Mouse (Mus musculus) liver, embryonic 13.5 days (tissue): ENCODE results near the gene 1700001L19Rik. TPM values are rescaled to one million over a fixed set of nuclear protein-coding genes. Genes with fewer than 3 reads are reported as not detected.

Source experiments
- ATAC-seq: fragments of 200-750 bp; cut with Nextera tagmentation; 2 replicates; pipeline ENCODE4 v1.8.0; 2017; ENCODE audit warnings: low read depth, mild to moderate bottlenecking, moderate number of reproducible peaks, moderate library complexity
- DNase-seq: peaks from one replicate; pipeline ENCODE4 v3.0.0; 2022
- H3K27ac ChIP-seq: fragments of 300-500 bp; sonication (generic); 2 replicates; pipeline ENCODE4 v1.5.1; 2015; ENCODE audit warnings: moderate library complexity, mild to moderate bottlenecking, inconsistent platforms
- H3K27me3 ChIP-seq: fragments of 300-500 bp; sonication (generic); 2 replicates; pipeline ENCODE4 v1.6.1; 2015; ENCODE audit warnings: mild to moderate bottlenecking, inconsistent platforms
- H3K36me3 ChIP-seq: fragments of 300-500 bp; sonication (generic); 2 replicates; pipeline ENCODE4 v1.6.1; 2015; ENCODE audit warnings: mild to moderate bottlenecking, inconsistent platforms
- H3K4me1 ChIP-seq: fragments of 300-500 bp; sonication (generic); replicated peaks from 2 replicates; pipeline ENCODE4 v1.6.1; 2015; ENCODE audit warnings: inconsistent platforms
- H3K4me2 ChIP-seq: fragments of 300-500 bp; sonication (generic); 2 replicates; pipeline ENCODE4 v1.6.1; 2015; ENCODE audit warnings: inconsistent platforms, mild to moderate bottlenecking, moderate library complexity
- H3K4me3 ChIP-seq: fragments of 300-500 bp; sonication (generic); replicated peaks from 2 replicates; pipeline ENCODE4 v1.5.1; 2015; ENCODE audit warnings: mild to moderate bottlenecking, inconsistent platforms
- H3K9ac ChIP-seq: fragments of 300-500 bp; sonication (generic); 2 replicates; pipeline ENCODE4 v1.6.1; 2015; ENCODE audit warnings: mild to moderate bottlenecking, inconsistent platforms
- H3K9me3 ChIP-seq: fragments of 300-500 bp; sonication (generic); replicated peaks from 2 replicates; pipeline ENCODE4 v1.6.1; 2016; ENCODE audit warnings: inconsistent platforms
- WGBS: fragments of 180-500 bp; shearing (Covaris S2); methylation state at CpG from one replicate; pipeline ENCODE4 v1.1.7; 2015; ENCODE audit not compliant: insufficient replicate concordance; 5-methylcytosine and 5-hydroxymethylcytosine counted together
- polyA plus RNA-seq: library from polyadenylated mRNA; unstranded; fragments of >200 nt; fragmentation: Nextera tagmentation; extraction: Ambion mirVana; gene quantifications from 2 replicates; pipeline ENCODE4 v1.2.1, GENCODE M21; 2015

The 1700001L19Rik gene
- polyA plus RNA-seq, 1 experiment from 2014 or later = not detected

DNA sequence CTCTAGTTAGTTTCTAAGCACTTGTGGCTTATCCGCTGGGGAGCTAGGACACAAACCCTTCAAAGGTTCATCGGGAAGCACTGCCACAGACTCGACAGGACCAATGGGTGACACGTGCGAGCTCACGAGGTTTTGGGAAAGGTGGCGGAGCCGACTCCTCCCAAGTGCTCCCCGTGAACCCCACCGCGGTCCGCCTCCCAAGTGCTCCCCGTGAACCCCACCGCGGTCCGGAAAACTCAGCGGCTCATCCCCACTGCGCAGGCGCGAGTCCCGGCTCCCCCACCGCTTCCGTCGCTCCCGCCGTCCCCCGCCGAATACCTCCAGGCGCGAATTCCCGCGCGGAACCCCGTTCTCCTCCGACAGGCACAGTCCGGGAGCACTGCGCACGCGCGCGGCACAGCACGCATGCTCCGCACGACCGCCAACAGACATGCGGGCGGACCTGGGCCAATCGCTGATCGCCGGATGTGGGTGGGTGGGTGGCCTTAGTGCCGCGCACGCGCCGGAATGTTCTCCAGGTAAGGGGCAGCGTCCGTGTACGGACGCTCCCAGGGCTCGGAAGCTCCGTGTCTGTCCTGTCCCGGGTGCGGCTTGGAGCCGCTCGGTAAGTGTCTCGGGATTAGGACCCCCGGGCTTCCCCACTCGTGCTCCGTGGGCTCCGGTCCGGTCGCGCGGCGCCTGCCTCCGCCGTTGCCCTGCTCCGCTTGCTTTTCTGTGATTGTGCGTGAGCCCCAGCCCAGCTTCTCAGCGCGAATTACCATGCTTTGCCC lies 15.3 kb upstream of the 1700001L19Rik start, which contains the start of the genes Mtrr and Fastkd3:
Gene Mtrr (minus strand): TSS at position 403 of the 770 bp plus-strand sequence.
Gene Fastkd3 (plus strand): TSS at position 488 of the 770 bp plus-strand sequence.
- peak within 1 kb of the TSS; percentile 64 for H3K27ac ChIP-seq
- H3K27me3 ChIP-seq = no peaks in the 10 kb centered on the region
- H3K9me3 ChIP-seq = no peaks in the 10 kb centered on the region
- peak within 1 kb of the TSS; percentile 82 for H3K4me2 ChIP-seq
- H3K36me3 ChIP-seq = peaks cover 59% of the 10 kb centered on the region
- H3K9ac ChIP-seq = peak within 1 kb of the TSS; percentile 83
- ATAC-seq = peak; percentile 99
- peak; percentile 74 for DNase-seq
- peaks cover 24% of the 10 kb centered on the region for H3K4me1 ChIP-seq
- under 1% methylated on average over 81 of the region's 81 CpGs for WGBS
- H3K4me3 ChIP-seq = peak within 1 kb of the TSS; percentile 85

DNA sequence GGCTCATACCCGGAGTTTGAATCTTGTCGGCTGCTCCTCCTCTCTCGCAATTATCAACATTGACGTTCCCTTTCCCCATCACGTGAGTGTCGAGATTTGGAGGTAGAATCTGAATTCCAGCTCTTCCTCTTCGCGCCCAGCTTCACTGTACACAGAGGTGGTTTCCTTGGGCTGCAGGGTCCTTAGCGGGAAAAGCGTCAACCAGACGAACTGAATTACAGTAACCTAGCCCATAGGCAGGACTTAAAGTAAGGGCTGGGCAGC lies 14.8 kb upstream of the 1700001L19Rik start:
- peak overlapping the region; percentile 83 for H3K9ac ChIP-seq
- peak overlapping the region; percentile 64 for H3K27ac ChIP-seq
- no peak for ATAC-seq
- peaks cover 24% of the 10 kb centered on the region for H3K4me1 ChIP-seq
- no peaks in the 10 kb centered on the region for H3K9me3 ChIP-seq
- peaks cover 57% of the 10 kb centered on the region for H3K36me3 ChIP-seq
- H3K4me3 ChIP-seq = peak overlapping the region; percentile 85
- DNase-seq = no peak
- peak overlapping the region; percentile 82 for H3K4me2 ChIP-seq
- H3K27me3 ChIP-seq = no peaks in the 10 kb centered on the region
- under 1% methylated on average over 11 of the region's 11 CpGs for WGBS

DNA sequence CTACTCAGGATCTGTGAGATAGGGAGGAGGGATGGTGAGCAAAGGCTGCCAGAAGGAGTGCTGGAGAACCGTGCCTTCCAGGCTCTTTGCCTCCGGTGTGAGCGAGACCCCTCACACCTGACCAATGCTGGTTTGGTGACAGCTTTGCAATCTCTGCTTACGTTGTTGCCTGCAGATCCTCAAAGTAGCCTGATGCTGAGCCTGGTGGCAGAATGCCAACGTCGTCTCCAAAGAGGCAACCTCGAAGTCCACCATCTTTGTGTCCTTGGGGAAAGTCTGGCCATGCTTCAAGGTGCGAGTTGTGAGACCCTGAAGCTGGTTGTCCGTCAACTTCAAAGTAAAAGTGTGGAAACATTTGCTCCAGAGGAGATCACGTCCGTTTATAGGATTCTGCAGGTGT lies 13.3 kb upstream of the 1700001L19Rik start:
- Histone ChIP-seq H3K4me1 (peaks cover 24% of the 10 kb centered on the region), H3K36me3 (peaks cover 57% of the 10 kb centered on the region), H3K27ac (no peak overlapping the region), H3K9ac (no peak overlapping the region), H3K4me2 (no peak overlapping the region), H3K4me3 (no peak overlapping the region), H3K9me3 (no peaks in the 10 kb centered on the region), H3K27me3 (no peaks in the 10 kb centered on the region)
- DNase-seq (no peak), ATAC-seq (no peak)
- WGBS = 87% methylated on average over 11 of the region's 11 CpGs

DNA sequence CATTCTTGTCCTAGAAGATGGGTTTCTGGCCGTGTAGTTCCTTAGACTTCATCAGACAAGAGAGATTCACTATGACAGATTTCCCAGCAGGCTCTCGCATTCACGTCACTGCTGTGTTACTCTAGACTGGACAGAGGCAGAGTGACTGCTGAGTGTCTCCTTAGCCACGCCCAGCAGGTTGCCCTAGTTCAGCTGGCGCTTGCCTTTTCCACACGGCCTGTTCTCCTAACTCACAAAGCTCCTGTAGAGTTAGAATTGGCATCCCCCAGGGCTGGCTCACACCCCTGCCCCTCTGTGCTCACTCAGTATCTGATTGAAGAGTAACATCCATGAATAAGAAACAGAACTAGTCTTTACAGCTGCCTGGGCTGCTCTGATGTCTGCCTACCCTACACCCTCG lies 11.8 kb upstream of the 1700001L19Rik start:
- WGBS = 81% methylated on average over 7 of the region's 7 CpGs

DNA sequence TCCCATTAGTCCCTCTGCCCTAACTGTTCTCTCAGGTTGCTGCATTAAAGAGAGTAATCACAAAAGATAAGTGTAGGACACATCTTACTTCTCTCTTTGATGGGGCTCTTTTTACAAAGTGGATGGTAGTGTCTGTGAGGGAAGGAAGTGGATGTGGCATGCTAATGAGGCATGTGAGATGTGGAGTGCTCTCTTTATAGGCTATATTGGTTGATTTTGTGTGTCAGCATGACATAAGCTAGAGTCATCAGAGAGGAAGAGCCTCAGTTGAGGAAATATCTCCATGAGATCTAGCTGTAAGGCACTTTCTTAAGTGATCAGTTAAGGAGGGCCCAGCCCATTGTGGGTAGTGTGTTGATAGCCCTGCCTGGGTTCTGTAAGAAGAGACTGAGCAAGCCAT lies 8.9 kb upstream of the 1700001L19Rik start:
- DNase-seq = no peak
- H3K4me1 ChIP-seq = peaks cover 3% of the 10 kb centered on the region; the same call in 1 of the 2 replicates
- no peak overlapping the region for H3K4me3 ChIP-seq
- 0 out of 2 replicates have a peak, but pooled peaks have one; percentile 10 for ATAC-seq
- H3K36me3 ChIP-seq = peaks cover 94% of the 10 kb centered on the region
- H3K9ac ChIP-seq = no peak overlapping the region
- H3K27ac ChIP-seq = no peak overlapping the region
- no peak overlapping the region for H3K4me2 ChIP-seq
- H3K9me3 ChIP-seq = no peaks in the 10 kb centered on the region
- no peaks in the 10 kb centered on the region for H3K27me3 ChIP-seq

More for the DNA sequence above, 11.8 kb upstream of the 1700001L19Rik start:
- Histone ChIP-seq H3K27me3 (no peaks in the 10 kb centered on the region), H3K9ac (no peak overlapping the region), H3K4me2 (no peak overlapping the region), H3K36me3 (peaks cover 67% of the 10 kb centered on the region), H3K27ac (no peak overlapping the region), H3K9me3 (no peaks in the 10 kb centered on the region), H3K4me1 (peaks cover 22% of the 10 kb centered on the region), H3K4me3 (no peak overlapping the region)
- no peak for ATAC-seq
- DNase-seq = no peak

DNA sequence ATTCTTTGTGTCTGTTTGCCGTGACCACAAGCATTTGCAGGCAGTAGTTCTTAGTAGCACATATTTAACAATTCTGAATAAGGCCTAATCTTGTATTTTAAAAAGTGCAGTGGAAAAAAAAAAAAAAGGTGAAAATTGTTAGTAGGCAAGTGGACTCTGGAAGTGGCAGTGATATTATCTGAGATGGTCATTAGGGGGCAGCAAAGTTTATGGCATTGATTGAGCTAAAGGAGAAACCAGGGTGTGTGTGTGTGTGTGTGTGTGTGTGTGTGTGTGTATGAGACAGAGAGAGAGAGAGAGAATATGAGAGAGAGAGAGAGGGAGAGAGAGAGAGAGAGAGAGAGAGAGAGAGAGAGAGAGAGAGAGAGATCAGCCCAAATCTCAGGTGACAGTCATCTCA lies 3.4 kb upstream of the 1700001L19Rik start:
- DNase-seq (no peak), ATAC-seq (no peak)
- no peak overlapping the region for H3K9ac ChIP-seq
- H3K9me3 ChIP-seq = no peaks in the 10 kb centered on the region
- H3K27me3 ChIP-seq = no peaks in the 10 kb centered on the region
- peaks cover 45% of the 10 kb centered on the region for H3K36me3 ChIP-seq
- H3K4me2 ChIP-seq = no peak overlapping the region
- 76% methylated on average over 1 of the region's 1 CpGs for WGBS
- H3K4me3 ChIP-seq = no peak overlapping the region
- no peak overlapping the region for H3K27ac ChIP-seq
- H3K4me1 ChIP-seq = peaks cover 17% of the 10 kb centered on the region

DNA sequence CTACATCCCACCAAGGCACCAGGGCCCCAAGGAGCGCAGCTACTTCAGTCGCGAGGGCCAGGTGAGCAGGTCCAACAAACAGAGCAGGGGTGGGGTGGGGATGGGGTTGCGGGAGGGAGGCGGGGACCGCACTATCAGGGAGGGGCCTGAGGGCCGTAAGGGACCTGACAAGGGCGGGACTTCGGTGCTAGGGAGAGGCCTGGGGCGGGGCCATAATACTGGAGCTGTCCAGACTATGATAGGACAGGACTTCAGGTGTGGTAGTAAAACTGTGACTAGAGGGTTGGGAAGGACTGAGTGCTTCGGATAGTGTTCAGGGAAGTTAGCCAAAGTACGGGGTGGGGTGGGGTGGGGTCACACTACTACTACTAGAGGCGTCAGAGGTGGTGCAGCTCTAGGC lies 446 bp downstream of the 1700001L19Rik start:
- Histone ChIP-seq H3K27me3 (no peaks in the 10 kb centered on the region), H3K4me2 (peak overlapping the region; percentile 47), H3K9ac (no peak overlapping the region), H3K4me3 (no peak overlapping the region), H3K36me3 (peaks cover 8% of the 10 kb centered on the region), H3K9me3 (no peaks in the 10 kb centered on the region), H3K4me1 (peaks cover 27% of the 10 kb centered on the region), H3K27ac (no peak overlapping the region)
- WGBS = 11% methylated on average over 13 of the region's 13 CpGs
- ATAC-seq (peak; percentile 94), DNase-seq (peak; percentile 41)

DNA sequence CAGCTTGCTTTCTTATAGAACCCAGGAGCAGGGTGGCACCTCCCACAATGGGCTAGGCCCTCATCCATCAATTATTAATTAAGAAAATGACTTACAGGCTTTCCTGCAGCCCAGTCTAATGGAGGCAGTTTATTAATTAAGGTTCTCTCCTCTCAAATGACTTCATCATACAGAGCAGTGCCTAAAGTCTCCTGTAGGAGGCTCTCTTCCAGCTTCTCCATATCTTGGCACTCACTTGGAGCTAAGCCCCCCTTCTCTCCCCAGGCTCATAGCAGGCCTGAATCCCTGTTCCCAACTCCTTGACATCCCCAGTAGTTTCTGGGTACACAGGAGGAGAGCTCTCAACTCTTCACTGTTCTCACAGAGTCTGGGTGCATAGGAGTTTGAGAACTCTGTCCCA lies 1.7 kb downstream of the 1700001L19Rik start:
- H3K36me3 ChIP-seq = no peaks in the 10 kb centered on the region
- H3K4me1 ChIP-seq = peaks cover 27% of the 10 kb centered on the region
- no peak for DNase-seq
- no peaks in the 10 kb centered on the region for H3K9me3 ChIP-seq
- H3K9ac ChIP-seq = no peak overlapping the region
- no peak overlapping the region for H3K27ac ChIP-seq
- H3K27me3 ChIP-seq = no peaks in the 10 kb centered on the region
- H3K4me3 ChIP-seq = no peak overlapping the region
- H3K4me2 ChIP-seq = no peak overlapping the region
- ATAC-seq = no peak

DNA sequence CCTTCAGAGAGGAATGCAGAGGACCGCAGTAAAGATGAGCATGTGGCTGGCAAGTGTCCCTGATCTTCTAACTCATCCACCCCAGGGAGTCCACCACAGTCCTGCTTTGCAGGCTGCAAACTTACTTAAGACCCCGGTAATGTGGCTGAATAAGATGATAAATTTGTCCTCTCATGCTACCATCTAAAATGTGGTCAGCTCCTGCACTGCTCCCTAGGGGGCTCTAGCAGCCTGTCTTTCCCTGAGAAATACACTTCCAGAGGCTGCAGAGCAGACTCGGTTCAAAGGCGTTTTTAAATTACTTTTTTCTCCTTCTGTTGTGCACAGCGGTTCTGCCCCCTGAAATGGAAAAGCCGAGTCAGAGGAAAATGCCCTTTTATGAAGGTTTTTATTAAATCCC lies 4.0 kb downstream of the 1700001L19Rik start:
- WGBS = 34% methylated on average over 6 of the region's 6 CpGs

DNA sequence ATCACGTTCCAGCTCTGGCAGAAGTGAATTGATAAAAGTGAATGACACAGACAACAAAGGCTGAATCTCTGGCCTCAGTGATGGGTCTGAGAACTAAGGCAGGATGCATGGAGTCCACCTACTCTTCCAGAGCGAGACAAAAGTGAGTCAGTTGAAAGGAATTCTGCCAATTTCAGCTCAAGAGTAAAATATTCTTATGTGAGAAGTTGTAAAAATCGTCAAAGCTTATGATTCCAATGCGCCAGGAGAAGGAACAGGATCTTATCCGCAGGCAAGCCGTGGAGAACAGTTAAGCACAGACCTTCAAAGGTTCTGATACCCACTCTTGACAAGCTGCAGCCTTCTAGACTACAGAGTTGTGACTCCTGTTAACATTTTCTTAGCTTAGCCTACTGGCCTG lies 5.9 kb downstream of the 1700001L19Rik start:
- H3K9ac ChIP-seq = no peak overlapping the region
- no peaks in the 10 kb centered on the region for H3K36me3 ChIP-seq
- DNase-seq (no peak), ATAC-seq (no peak)
- no peak overlapping the region for H3K4me2 ChIP-seq
- no peak overlapping the region for H3K4me3 ChIP-seq
- no peaks in the 10 kb centered on the region for H3K9me3 ChIP-seq
- 52% methylated on average over 6 of the region's 6 CpGs for WGBS
- no peaks in the 10 kb centered on the region for H3K27me3 ChIP-seq
- no peak overlapping the region for H3K27ac ChIP-seq
- H3K4me1 ChIP-seq = peaks cover 17% of the 10 kb centered on the region

More for the DNA sequence above, 4.0 kb downstream of the 1700001L19Rik start:
- no peaks in the 10 kb centered on the region for H3K36me3 ChIP-seq
- no peak for ATAC-seq
- DNase-seq = no peak
- no peak overlapping the region for H3K4me2 ChIP-seq
- no peak overlapping the region for H3K9ac ChIP-seq
- H3K4me3 ChIP-seq = no peak overlapping the region
- no peaks in the 10 kb centered on the region for H3K27me3 ChIP-seq
- peaks cover 27% of the 10 kb centered on the region for H3K4me1 ChIP-seq
- no peak overlapping the region for H3K27ac ChIP-seq
- no peaks in the 10 kb centered on the region for H3K9me3 ChIP-seq

DNA sequence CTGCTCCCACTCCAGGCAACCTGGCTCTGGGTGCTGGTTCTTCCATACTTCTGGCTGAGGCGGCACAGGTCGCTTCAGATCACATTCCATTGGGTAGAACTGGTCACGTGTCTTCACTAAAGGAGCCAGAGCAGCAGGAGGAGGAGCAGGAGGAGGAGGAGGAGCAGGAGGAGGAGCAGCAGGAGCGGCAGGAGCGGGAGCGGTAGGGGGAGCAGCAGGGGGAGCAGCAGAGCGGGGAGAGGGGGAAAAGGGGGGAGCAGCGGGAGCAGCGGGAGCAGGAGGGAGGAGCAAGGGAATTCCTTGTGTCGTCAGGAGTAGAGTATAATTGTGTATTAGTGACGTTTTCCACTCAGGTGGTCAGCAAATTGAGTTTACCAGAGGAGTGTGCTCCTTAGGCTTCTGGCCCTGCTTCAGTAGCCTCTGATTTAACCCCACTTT lies 8.5 kb downstream of the 1700001L19Rik start:
- 6% methylated on average over 11 of the region's 11 CpGs for WGBS
- Histone ChIP-seq H3K9me3 (no peaks in the 10 kb centered on the region), H3K27ac (no peak overlapping the region), H3K36me3 (no peaks in the 10 kb centered on the region), H3K9ac (no peak overlapping the region), H3K4me2 (peak overlapping the region; percentile 35), H3K4me1 (no peaks in the 10 kb centered on the region), H3K4me3 (no peak overlapping the region), H3K27me3 (no peaks in the 10 kb centered on the region)
- DNase-seq (no peak), ATAC-seq (peak; percentile 70)
